Mouse (Mus musculus) skeletal muscle tissue, adult 2 months (tissue): ENCODE data around the gene Dnajc12.
A peak's percentile ranks its signal among the peaks of the same experiment; 100 is the strongest.
"Not testable (repeated sequence)": the region's sequence is repeated elsewhere in the genome, so short reads cannot be mapped to it uniquely, and the experiment has no call there.

Source experiments
- DNase-seq: peaks from one replicate; pipeline ENCODE4 v3.0.0-alpha.2; 2012; ENCODE audit warnings: low read depth, low spot score

The Dnajc12 gene

GRCm38 (mm10) chr10:63429785-63430305 is 47.6 kb downstream of the Dnajc12 start, which contains the start of gene Ctnna3:
Gene Ctnna3 (plus strand): TSS chr10:63430098.
- peak; percentile 96 for DNase-seq

GRCm38 (mm10) chr10:63431221-63431736 is 49.0 kb downstream of the Dnajc12 start:
- DNase-seq, result no peak

GRCm38 (mm10) chr10:63432099-63432498 is 49.9 kb downstream of the Dnajc12 start:
- no peak for DNase-seq

- no peak for DNase-seq
These were observed 50.6 kb downstream of the Dnajc12 start for GRCm38 (mm10) chr10:63432887-63433286.

- no peak for DNase-seq
These were observed 56.6 kb downstream of the Dnajc12 start for GRCm38 (mm10) chr10:63438736-63439262.

- no peak for DNase-seq
These were observed 57.5 kb downstream of the Dnajc12 start for GRCm38 (mm10) chr10:63439694-63440228.

- DNase-seq, result not testable (repeated sequence)
These were observed 62.6 kb downstream of the Dnajc12 start for GRCm38 (mm10) chr10:63444602-63445387.

GRCm38 (mm10) chr10:63453926-63454325 is 71.7 kb downstream of the Dnajc12 start:
- DNase-seq, result no peak

- no peak for DNase-seq
These were observed 73.1 kb downstream of the Dnajc12 start for GRCm38 (mm10) chr10:63455110-63455878.

GRCm38 (mm10) chr10:63457292-63458128 is 75.3 kb downstream of the Dnajc12 start:
- no peak for DNase-seq
